Mouse (Mus musculus): Measurements from ENCODE around the gene Spo11.

- TF ChIP-seq FLI1 (IDR thresholded peaks at IDR 0.05; ENCODE audit: low read length) (no peak), GATA1 (IDR thresholded peaks at IDR 0.05; ENCODE audit: borderline replicate concordance, low read length) (no peak)
Measured at GRCm38 (mm10) chr2:172966480-172966879, 11.0 kb upstream of the Spo11 start.
